Mouse (Mus musculus) naive thymus-derived CD4-positive, alpha-beta T cell, adult 2 months (primary cell): ENCODE measurements around the gene C130074G19Rik.

ENCODE experiments used
- DNase-seq: peaks from one replicate; pipeline ENCODE4 v3.0.0-alpha.2; 2011; ENCODE audit warnings: low read depth

C130074G19Rik gene

GRCm38 (mm10) chr1:184882281-184883268, at the start of gene C130074G19Rik:
Gene C130074G19Rik (minus strand): TSS chr1:184883218.
- DNase-seq: no peak

GRCm38 (mm10) chr1:184931097-184931496, 48.1 kb upstream of the C130074G19Rik start:
- DNase-seq: no peak

DNA sequence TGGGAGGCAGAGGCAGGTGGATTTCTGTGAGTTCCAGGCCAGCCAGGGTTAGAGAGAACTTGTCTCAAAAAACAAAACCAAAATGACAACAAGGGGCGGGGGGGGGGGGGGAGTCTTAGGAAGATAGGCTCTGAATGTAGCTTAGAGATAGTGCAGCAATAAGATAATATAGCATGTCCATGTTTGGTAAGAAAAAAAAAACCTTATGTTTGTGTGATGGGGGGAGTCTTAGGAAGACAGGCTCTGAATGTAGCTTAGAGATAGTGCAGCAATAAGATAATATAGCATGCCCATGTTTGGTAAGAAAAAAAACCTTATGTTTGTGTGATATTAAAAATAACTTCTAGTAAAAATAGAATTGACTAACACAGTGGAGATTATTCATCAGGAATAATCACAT, 45.4 kb upstream of the C130074G19Rik start:
- no peak for DNase-seq

DNA sequence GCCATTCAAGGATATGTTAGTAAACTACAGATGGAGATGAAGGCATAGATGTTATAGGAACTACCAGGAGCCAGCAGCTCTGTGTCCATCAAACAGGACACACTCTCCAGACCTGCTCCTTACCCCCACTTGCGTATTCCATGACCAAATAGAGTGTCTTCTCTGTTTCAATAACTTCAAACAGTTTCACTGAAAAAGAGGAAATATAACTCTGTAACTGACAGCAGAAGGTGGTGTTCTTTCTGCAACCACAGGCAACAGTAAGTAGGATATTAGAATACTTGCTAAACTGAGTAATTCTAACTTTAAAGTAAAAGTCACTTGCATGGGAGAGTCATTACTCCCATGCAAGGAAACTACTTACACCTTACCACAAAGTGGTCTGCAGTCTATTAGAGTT, 44.9 kb upstream of the C130074G19Rik start:
- DNase-seq: no peak

DNA sequence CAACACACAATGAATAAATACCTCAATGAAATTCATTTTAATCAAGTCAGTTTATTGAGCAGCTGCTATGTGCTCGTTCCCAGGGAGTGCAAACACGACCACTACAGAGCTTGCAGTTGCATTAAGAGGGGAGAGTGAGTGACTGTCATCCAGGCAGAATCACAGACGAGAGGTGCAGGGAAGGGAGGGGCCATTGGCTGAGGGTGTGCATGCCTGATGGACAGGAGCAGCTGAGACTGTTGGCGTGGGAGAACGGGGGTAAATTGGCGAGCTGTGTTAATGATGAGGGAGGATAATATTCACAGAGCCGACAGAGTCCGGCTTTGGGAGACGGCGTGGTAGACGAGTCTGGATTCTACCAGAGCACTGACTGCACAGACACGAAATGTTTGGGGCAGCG, 39.8 kb upstream of the C130074G19Rik start:
- no peak for DNase-seq

DNA sequence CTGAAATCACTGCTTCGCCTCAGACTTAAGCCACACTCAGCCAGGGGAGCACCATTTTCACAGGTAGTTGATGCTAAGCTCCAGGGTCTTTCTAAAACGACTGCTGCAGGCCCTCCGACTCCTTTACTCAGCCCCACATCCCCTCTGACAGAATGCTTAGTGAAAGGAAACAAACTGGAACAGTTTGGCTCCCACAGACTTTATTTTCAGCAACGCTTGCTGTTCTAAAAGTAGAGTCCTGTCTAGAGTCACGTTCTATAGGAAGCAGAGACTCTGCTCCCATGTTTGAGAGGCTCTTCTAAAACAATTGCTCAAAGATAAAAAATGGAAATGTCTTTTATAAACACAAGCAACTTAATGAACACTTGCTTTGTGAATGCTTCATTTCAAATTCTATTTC, 37.0 kb upstream of the C130074G19Rik start:
- DNase-seq: no peak

- DNase-seq: peak; percentile 30
Measured at GRCm38 (mm10) chr1:184918227-184918888, 35.3 kb upstream of the C130074G19Rik start.

- DNase-seq: no peak
Measured at GRCm38 (mm10) chr1:184912336-184912735, 29.3 kb upstream of the C130074G19Rik start.

DNA sequence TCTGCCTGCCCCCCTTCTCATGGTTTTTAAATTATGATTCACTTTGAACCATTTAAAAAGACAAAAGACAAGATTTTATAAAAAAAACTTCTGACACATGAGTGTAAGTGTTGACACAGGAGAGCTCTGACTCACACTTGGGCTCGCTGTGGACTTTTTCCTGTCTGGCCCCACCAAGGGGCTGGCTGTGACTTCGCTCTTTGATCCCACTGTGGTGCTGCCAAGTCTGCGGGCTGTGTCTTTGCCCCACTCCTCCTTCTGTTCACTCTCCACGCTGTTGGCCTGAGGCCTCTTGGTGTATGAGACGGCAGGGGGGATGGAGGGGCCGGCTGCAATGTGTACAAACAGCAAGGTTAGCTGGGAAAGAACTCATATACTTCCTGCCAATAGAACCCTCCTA, 28.8 kb upstream of the C130074G19Rik start:
- no peak for DNase-seq

- DNase-seq: peak; percentile 27
Measured at GRCm38 (mm10) chr1:184908558-184908957, 25.5 kb upstream of the C130074G19Rik start.

GRCm38 (mm10) chr1:184905904-184906745, 23.1 kb upstream of the C130074G19Rik start:
- no peak for DNase-seq

- DNase-seq: no peak
Measured at GRCm38 (mm10) chr1:184905371-184905770, 22.4 kb upstream of the C130074G19Rik start.

- no peak for DNase-seq
Measured at GRCm38 (mm10) chr1:184903697-184904096, 20.7 kb upstream of the C130074G19Rik start.

DNA sequence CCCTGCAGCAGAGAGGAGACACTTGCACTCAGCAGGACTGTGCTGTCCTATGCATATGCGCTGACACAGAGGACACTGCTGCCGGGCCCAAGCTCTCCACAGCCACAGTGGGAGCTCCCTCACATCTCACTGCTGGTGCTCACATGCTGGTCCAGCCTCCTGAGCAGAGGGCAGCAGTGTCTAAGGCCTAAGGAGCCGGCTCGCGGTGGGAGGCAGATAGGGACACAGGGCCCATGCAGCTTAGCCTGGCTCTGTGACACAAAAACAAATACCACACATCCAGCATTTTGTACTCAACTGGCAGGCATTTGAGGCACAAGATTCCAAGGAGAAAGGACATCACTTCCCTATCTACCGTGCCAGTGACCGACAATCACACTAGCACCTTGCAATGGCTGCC, 19.9 kb upstream of the C130074G19Rik start:
- DNase-seq: no peak

DNA sequence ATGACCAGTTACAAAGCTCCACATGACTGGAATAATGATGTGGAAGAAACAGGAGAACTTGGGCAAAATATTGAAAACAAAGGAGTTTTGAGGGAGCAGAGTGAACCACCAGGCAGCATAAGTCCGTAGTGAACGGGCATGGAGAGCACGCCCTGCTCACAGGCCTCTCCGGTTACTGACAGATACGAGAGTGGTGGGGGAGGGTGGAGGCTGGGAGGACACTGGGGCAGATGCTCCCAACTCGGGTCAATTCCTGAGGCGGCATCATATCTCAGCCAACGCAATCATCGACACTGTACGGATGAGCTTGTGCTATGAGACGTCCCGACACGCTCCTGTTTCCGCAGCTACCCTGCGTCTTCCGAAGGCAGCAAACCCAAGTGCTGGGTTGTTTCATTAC, 14.3 kb upstream of the C130074G19Rik start:
- DNase-seq: no peak

- DNase-seq: no peak
Measured at GRCm38 (mm10) chr1:184891998-184892397, 9.0 kb upstream of the C130074G19Rik start.

- no peak for DNase-seq
Measured at GRCm38 (mm10) chr1:184889454-184889853, 6.4 kb upstream of the C130074G19Rik start.

GRCm38 (mm10) chr1:184886160-184886559, 3.1 kb upstream of the C130074G19Rik start:
- DNase-seq: no peak

GRCm38 (mm10) chr1:184881861-184882260, 1.2 kb downstream of the C130074G19Rik start:
- DNase-seq: no peak

DNA sequence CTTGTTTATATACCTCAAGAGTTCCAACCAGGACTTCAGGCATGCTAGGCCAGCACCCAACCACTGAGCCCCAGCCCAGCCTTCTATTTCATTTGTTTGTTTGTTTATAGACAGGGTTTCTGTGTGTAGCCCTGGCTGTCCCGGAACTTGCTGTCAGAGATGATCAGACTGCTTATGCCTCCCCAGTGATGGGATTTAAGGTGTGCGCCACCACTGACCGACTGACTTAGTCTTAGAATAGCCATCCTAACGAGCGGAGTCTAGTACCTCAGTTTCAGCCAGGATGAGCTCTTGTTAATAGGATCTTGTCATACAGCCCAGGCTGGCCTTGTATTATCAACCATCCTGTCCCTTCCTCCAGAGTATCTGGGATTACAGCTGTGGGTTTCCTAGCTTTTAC, 1.8 kb downstream of the C130074G19Rik start:
- no peak for DNase-seq

- DNase-seq: no peak
Measured at GRCm38 (mm10) chr1:184878860-184879259, 4.2 kb downstream of the C130074G19Rik start.

- no peak for DNase-seq
Measured at GRCm38 (mm10) chr1:184877306-184877705, 5.7 kb downstream of the C130074G19Rik start.
